Mouse (Mus musculus) forebrain, embryonic 11.5 days (tissue): ENCODE results near the gene Zdhhc23. TPM values are rescaled to one million over a fixed set of nuclear protein-coding genes. Genes with fewer than 3 reads are reported as not detected.

Experiments used
- ATAC-seq: fragments of 200-750 bp; cut with Nextera tagmentation; replicated peaks from 2 replicates; pipeline ENCODE4 v1.8.0; 2017; ENCODE audit warnings: moderate TSS enrichment; ENCODE audit not compliant: low FRiP score
- DNase-seq: peaks from one replicate; pipeline ENCODE4 v3.0.0-alpha.2; 2017; ENCODE audit warnings: low spot score
- H3K27ac ChIP-seq: fragments of 300-500 bp; sonication (generic); 2 replicates; pipeline ENCODE4 v1.5.1; 2014; ENCODE audit warnings: low read depth, low read length
- H3K27me3 ChIP-seq: fragments of 300-500 bp; sonication (generic); 2 replicates; pipeline ENCODE4 v1.6.1; 2014; ENCODE audit warnings: mild to moderate bottlenecking, low read length, mixed read lengths; ENCODE audit not compliant: control insufficient read depth, insufficient read depth
- H3K36me3 ChIP-seq: fragments of 300-500 bp; sonication (generic); 2 replicates; pipeline ENCODE4 v1.6.1; 2014; ENCODE audit warnings: mild to moderate bottlenecking, low read length, moderate library complexity, mixed read lengths; ENCODE audit not compliant: control insufficient read depth, insufficient read depth
- H3K4me1 ChIP-seq: fragments of 300-500 bp; sonication (generic); replicated peaks from 2 replicates; pipeline ENCODE4 v1.6.1; 2014; ENCODE audit warnings: low read length, mixed read lengths; ENCODE audit not compliant: control insufficient read depth, insufficient read depth
- H3K4me2 ChIP-seq: fragments of 300-500 bp; sonication (generic); 2 replicates; pipeline ENCODE4 v1.6.1; 2014; ENCODE audit warnings: low read depth, mild to moderate bottlenecking, low read length, moderate library complexity, mixed read lengths; ENCODE audit not compliant: severe bottlenecking
- H3K4me3 ChIP-seq: fragments of 300-500 bp; sonication (generic); 2 replicates; pipeline ENCODE4 v1.5.1; 2014; ENCODE audit warnings: low read depth, low read length
- H3K9ac ChIP-seq: fragments of 300-500 bp; sonication (generic); 2 replicates; pipeline ENCODE4 v1.6.1; 2014; ENCODE audit warnings: low read length
- H3K9me3 ChIP-seq: fragments of 300-500 bp; sonication (generic); 2 replicates; pipeline ENCODE4 v1.6.1; 2016; ENCODE audit warnings: low read length, mixed read lengths; ENCODE audit not compliant: control insufficient read depth
- WGBS: fragments of 180-500 bp; shearing (Covaris S2); extraction: QIAGEN DNeasy Blood & Tissue Kit; methylation state at CpG from one replicate; pipeline ENCODE4 v1.1.7; 2014; 5-methylcytosine and 5-hydroxymethylcytosine counted together
- polyA plus RNA-seq: library from polyadenylated mRNA; unstranded; fragments of >200 nt; fragmentation: Nextera tagmentation; extraction: Ambion mirVana; gene quantifications from 2 replicates; pipeline ENCODE4 v1.2.1, GENCODE M21; 2014

The Zdhhc23 gene
- polyA plus RNA-seq, 1 experiment from 2014 or later, result 0.86 TPM

DNA sequence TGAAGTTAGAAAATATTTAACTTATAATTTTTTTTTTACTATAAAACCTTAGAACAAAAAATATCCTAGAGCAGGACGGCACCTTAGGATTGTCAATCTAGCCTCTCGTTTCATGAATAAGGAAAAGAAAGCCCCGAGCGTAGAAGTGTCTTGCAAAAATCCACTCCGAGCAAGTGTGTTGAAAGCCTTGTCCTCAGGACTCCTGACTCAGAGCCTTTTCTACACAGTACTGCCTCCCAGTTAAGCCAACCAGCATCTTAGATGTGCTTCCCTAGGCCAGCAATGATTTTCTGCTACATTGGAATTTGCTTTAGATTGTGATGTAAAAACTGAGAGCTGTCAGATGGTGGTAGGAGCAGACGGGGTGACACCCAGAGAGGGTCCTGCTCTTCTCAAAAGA is 46.5 kb downstream of the Zdhhc23 start:
- WGBS, result 91% methylated on average over 6 of the region's 6 CpGs
- H3K36me3 ChIP-seq, result no peaks in the 10 kb centered on the region
- H3K9ac ChIP-seq, result no peak overlapping the region
- no peaks in the 10 kb centered on the region for H3K27me3 ChIP-seq
- no peak overlapping the region for H3K4me3 ChIP-seq
- no peak overlapping the region for H3K4me2 ChIP-seq
- DNase-seq, result no peak
- no peak overlapping the region for H3K27ac ChIP-seq
- no peak for ATAC-seq
- no peaks in the 10 kb centered on the region for H3K9me3 ChIP-seq
- H3K4me1 ChIP-seq, result no peaks in the 10 kb centered on the region

DNA sequence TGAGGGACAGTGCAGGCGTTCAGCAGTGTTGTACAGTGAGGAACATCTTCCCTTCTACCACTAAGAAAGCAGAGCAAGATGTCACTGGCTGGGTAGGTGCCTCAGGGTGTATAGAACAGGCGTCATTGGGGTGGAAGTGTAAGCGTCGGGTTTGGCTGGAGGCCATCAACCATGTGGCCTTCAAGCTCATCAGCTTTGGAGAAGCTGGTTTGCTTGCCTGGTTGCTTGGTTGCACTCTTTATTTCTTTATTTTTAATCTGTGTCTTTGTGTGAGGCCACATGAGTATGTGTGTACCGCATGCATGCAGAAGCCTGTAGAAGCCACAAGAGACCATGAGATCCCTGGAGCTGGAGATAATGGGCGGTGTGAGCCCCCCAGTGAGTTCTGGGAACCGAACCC is 47.3 kb downstream of the Zdhhc23 start:
- 87% methylated on average over 7 of the region's 7 CpGs for WGBS
- Histone ChIP-seq H3K4me2 (no peak overlapping the region), H3K36me3 (no peaks in the 10 kb centered on the region), H3K9me3 (no peaks in the 10 kb centered on the region), H3K27ac (no peak overlapping the region), H3K4me1 (no peaks in the 10 kb centered on the region), H3K9ac (no peak overlapping the region), H3K27me3 (no peaks in the 10 kb centered on the region), H3K4me3 (no peak overlapping the region)
- ATAC-seq (no peak), DNase-seq (no peak)

DNA sequence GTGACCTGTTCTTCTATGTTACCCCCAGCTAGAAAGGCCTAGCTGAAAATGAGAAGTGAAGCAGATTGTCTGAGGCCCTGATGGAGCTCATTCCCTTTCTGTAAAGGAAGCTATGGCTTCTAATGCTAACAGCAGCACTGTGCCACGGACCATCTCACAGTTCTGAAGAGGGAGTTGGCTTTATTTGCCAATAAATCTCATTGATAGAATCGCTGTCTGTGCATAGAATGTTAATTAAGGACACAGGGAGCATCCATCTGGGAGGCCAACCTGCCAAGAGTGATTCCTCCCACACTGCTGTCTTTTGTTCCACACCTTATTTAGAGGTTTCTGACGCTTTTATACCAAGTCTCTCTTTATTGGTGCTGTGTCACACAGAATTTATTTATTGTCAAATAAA is 48.1 kb downstream of the Zdhhc23 start:
- Histone ChIP-seq H3K4me1 (no peaks in the 10 kb centered on the region), H3K36me3 (no peaks in the 10 kb centered on the region), H3K4me3 (no peak overlapping the region), H3K27me3 (no peaks in the 10 kb centered on the region), H3K27ac (no peak overlapping the region), H3K9ac (no peak overlapping the region), H3K4me2 (no peak overlapping the region), H3K9me3 (no peaks in the 10 kb centered on the region)
- DNase-seq (no peak), ATAC-seq (no peak)
- WGBS, result 90% methylated on average over 3 of the region's 3 CpGs

DNA sequence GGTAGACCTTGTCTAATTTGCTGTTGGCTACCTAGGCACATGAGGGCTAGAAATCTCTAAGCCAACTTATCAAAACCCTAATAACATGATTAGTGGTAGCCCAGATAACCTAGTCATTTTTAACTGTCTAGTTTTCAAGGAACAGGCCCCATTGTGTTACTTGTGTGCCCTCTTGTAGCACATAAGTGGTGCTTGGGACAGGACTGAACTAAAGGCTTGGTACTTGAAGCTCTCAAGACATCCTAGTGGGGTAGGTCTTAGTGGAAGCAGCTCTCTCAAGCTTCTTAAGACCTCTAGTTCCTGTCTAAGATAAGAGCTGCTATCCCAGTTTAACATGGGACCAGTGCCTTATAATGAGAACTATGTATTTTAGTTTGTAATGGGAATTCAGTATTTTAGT is 49.0 kb downstream of the Zdhhc23 start:
- DNase-seq, result no peak
- Histone ChIP-seq H3K9ac (no peak overlapping the region), H3K27ac (no peak overlapping the region), H3K4me2 (no peak overlapping the region), H3K4me3 (no peak overlapping the region), H3K27me3 (no peaks in the 10 kb centered on the region), H3K4me1 (no peaks in the 10 kb centered on the region), H3K36me3 (no peaks in the 10 kb centered on the region), H3K9me3 (no peaks in the 10 kb centered on the region)
- no peak for ATAC-seq

DNA sequence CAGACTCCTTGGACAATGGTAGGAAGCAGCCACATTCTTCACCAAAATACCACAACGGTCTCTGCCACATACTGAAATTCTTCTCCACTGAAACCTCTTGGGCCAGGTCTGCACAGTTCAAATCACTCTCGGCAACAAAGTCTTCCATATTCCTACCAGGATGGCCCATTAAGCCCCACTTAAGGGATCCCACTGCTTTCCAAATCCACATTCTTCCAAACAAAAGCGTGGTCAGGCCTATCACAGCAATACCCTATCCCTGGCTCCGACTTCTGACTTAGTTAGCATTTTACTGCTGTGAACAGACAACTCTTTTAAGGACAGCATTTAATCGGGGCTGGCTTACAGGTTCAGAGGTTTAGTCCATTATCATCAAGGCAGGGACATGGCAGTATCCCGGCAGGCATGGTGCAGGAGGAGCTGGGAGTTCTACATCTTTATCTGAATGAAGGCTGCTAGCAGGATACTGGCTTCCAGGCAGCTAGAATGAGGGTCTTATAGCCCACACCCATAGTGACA is 53.2 kb downstream of the Zdhhc23 start, which contains the start of gene Qtrt2:
TSS of gene Qtrt2 (minus strand) at position 469 of the 519 bp plus-strand sequence.
- no peak for ATAC-seq
- no peak within 1 kb of the TSS for H3K27ac ChIP-seq
- 71% methylated on average over 6 of the region's 6 CpGs for WGBS

DNA sequence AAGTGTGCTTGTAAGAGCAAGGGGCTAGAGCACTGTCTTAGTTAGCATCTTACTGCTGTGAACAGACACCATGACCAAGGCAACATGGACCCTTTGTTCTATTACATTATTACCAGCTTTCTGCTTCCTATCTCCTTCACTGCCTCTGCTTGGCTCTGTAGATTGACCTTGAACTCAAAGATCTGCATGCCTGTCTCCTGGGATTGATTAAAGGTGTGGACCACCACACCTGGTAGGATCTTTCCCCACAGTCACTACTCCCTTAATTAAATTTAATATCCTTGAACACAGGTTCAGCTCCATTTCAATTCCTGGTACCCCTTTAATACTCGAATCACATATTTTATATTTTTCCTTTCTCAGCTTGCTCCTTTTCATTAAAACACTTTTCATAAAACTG is 53.7 kb downstream of the Zdhhc23 start:
- H3K4me2 ChIP-seq, result no peak overlapping the region
- WGBS, result 82% methylated on average over 1 of the region's 1 CpGs
- no peak for DNase-seq

More for the DNA sequence above, 53.2 kb downstream of the Zdhhc23 start, which contains the start of gene Qtrt2:
- no peaks in the 10 kb centered on the region for H3K9me3 ChIP-seq
- H3K27me3 ChIP-seq, result no peaks in the 10 kb centered on the region
- H3K36me3 ChIP-seq, result no peaks in the 10 kb centered on the region
- DNase-seq, result no peak
- H3K9ac ChIP-seq, result no peak within 1 kb of the TSS
- no peak within 1 kb of the TSS for H3K4me2 ChIP-seq
- no peak within 1 kb of the TSS for H3K4me3 ChIP-seq
- H3K4me1 ChIP-seq, result no peaks in the 10 kb centered on the region

DNA sequence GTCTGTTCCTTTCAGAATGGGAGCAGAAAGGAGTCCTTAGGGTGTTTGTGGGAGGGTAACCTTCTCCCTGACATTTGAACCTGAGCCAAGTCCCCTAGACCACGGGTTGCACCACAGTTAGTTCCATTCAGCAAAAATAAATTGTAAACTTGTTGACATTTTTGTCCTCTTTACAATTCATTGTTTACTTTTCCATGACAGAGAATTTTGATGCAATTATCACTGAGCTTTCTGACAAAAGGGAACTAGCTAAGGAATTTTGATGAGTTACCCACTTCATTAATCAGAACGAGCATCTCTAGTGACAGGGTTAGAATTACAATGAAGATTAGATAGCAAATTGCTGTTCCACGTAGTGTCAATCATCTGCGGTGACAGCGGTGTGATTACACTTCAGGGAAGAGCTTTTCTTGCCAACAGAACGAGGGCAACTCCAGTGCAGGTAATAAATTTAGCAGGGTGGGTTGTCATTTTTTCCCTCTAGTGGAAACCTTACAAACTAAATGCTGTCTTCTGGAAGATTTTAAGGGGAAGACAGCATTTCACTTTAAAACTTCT is 54.5 kb downstream of the Zdhhc23 start:
- no peak for ATAC-seq
- H3K4me2 ChIP-seq, result no peak overlapping the region
- 75% methylated on average over 6 of the region's 6 CpGs for WGBS

More for the DNA sequence above, 53.7 kb downstream of the Zdhhc23 start:
- Histone ChIP-seq H3K4me1 (no peaks in the 10 kb centered on the region), H3K27ac (no peak overlapping the region), H3K27me3 (no peaks in the 10 kb centered on the region), H3K36me3 (no peaks in the 10 kb centered on the region), H3K9me3 (no peaks in the 10 kb centered on the region), H3K9ac (no peak overlapping the region), H3K4me3 (no peak overlapping the region)
- ATAC-seq, result no peak

DNA sequence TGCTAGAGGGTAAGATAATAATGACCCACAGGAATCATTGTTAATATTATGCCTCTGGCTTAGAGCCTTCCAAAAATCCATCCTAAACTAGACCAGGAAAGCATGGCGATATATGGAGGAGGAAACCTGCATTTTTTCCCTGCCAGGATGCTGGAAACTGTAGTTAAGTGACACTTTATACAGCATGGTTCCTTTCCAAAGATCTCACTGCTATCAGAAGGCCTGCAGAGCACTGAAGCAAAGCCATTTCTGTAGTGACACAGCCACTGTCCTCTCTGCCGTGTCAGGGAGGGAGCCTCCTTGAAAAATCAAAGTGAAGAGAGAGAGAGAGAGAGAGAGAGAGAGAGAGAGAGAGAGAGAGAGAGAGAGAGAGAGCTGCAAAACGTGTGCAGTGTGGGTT is 57.0 kb downstream of the Zdhhc23 start:
- WGBS, result 60% methylated on average over 3 of the region's 3 CpGs
- DNase-seq, result no peak

More for the DNA sequence above, 54.5 kb downstream of the Zdhhc23 start:
- Histone ChIP-seq H3K27ac (no peak overlapping the region), H3K9ac (no peak overlapping the region), H3K4me3 (no peak overlapping the region), H3K36me3 (no peaks in the 10 kb centered on the region), H3K27me3 (no peaks in the 10 kb centered on the region), H3K9me3 (no peaks in the 10 kb centered on the region), H3K4me1 (no peaks in the 10 kb centered on the region)
- no peak for DNase-seq

DNA sequence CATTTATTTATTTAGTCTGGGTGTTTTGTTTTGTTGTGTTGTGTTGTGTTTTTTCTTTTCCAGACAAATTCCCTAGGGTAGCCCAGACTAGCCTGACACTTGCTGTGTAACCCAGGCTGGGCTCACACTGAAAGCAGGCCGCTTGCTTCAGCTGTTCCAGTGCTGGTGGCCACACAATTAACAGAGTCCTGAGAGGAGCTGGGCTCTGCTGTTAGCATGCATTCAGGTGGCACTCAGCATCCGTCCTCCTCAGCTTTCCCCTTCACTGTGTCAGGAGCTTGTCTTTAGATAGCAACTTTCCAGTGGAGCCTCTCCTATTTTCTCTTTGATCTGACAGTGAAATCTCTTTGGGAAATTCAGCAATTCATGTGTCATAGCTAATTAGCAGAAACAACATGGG is 57.6 kb downstream of the Zdhhc23 start:
- Histone ChIP-seq H3K9ac (no peak overlapping the region), H3K4me3 (no peak overlapping the region), H3K4me1 (no peaks in the 10 kb centered on the region), H3K36me3 (no peaks in the 10 kb centered on the region), H3K27ac (no peak overlapping the region), H3K9me3 (no peaks in the 10 kb centered on the region), H3K4me2 (no peak overlapping the region), H3K27me3 (no peaks in the 10 kb centered on the region)
- DNase-seq, result no peak
- no peak for ATAC-seq
- 51% methylated on average over 2 of the region's 2 CpGs for WGBS

More for the DNA sequence above, 57.0 kb downstream of the Zdhhc23 start:
- no peaks in the 10 kb centered on the region for H3K27me3 ChIP-seq
- H3K27ac ChIP-seq, result no peak overlapping the region
- no peak for ATAC-seq
- H3K4me2 ChIP-seq, result no peak overlapping the region
- H3K4me3 ChIP-seq, result no peak overlapping the region
- H3K4me1 ChIP-seq, result no peaks in the 10 kb centered on the region
- H3K36me3 ChIP-seq, result no peaks in the 10 kb centered on the region
- H3K9ac ChIP-seq, result no peak overlapping the region
- H3K9me3 ChIP-seq, result no peaks in the 10 kb centered on the region
